ENCODE assay signal across 15 mouse cellular contexts in the genomic region with DNA sequence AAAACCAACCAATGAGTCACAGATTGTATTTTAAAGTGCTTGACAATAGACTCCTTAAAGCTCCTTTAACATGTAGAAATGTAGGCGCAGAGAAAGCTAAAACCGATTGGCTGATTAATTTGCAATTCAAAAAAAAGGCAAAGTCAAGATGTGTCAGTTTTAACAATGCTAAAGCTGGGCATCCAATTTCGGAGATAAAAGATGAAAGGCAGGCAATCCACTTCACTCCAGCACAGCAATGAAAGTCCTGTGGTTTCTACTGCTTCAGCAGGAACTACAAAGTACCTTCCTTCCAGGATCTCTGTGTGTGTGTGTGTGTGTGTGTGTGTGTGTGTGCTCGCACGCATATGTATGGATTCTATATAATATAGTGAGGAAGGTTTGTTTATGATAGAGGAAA. TPM values are rescaled to one million over a fixed set of nuclear protein-coding genes. Genes with fewer than 3 reads are reported as not detected.
"Had no signal": no experiment of that assay in that cellular context is flagged by ENCODE, and none has a peak within 500 bp of the region (broad histone marks: within the 10 kb centered on the region; RNA-seq: fewer than 3 reads in every experiment).

No protein-coding gene starts in this region.

- DNase-seq: kidney, adult 8-10 months; kidney, postnatal 4 days; liver; lung, adult 18-20 months; lung, postnatal 4 days; right cerebral cortex, adult 18-20 months; thymus, postnatal 36 days had no signal

- H3K9ac ChIP-seq: limb, embryonic 12.5 days; liver, embryonic 14.5 days; neural tube, embryonic 15.5 days had no signal

- ATAC-seq: inflammation-experienced regulatory T-cells, adult 6 months; intestine, postnatal 0 days had no signal

- H3K27ac ChIP-seq: kidney, postnatal 0 days; layer of hippocampus, adult 2 months; limb, embryonic 12.5 days; liver, embryonic 14.5 days; neural tube, embryonic 15.5 days had no signal

- H3K4me2 ChIP-seq: limb, embryonic 12.5 days had no signal

- H3K36me3 ChIP-seq: limb, embryonic 12.5 days; neural tube, embryonic 15.5 days had no signal

- H3K4me3 ChIP-seq: layer of hippocampus, adult 2 months; limb, embryonic 12.5 days; myocyte; neural tube, embryonic 15.5 days had no signal

- H3K9me3 ChIP-seq: limb, embryonic 12.5 days; neural tube, embryonic 15.5 days had no signal

- H3K4me1 ChIP-seq: limb, embryonic 12.5 days; neural tube, embryonic 15.5 days had no signal

- H3K27me3 ChIP-seq: limb, embryonic 12.5 days; neural tube, embryonic 15.5 days had no signal

RNA-seq across cellular contexts. Expression of a gene that starts 44.0 kb away (rescaled TPM):
- polyA plus RNA-seq: inflammation-experienced regulatory T-cells, adult 6 months; intestine, postnatal 0 days; myocyte had no signal
